Mouse (Mus musculus): ENCODE measurements around the gene Trappc2l. TPM values are rescaled to one million over a fixed set of nuclear protein-coding genes. Genes with fewer than 3 reads are reported as not detected.
A peak's percentile ranks its signal among the peaks of the same experiment; 100 is the strongest.

The Trappc2l gene
- 49.8 and 60.0 TPM in 2 replicates for polyA plus RNA-seq (2014; fragmentation: Nextera tagmentation; extraction: Ambion mirVana)

DNA sequence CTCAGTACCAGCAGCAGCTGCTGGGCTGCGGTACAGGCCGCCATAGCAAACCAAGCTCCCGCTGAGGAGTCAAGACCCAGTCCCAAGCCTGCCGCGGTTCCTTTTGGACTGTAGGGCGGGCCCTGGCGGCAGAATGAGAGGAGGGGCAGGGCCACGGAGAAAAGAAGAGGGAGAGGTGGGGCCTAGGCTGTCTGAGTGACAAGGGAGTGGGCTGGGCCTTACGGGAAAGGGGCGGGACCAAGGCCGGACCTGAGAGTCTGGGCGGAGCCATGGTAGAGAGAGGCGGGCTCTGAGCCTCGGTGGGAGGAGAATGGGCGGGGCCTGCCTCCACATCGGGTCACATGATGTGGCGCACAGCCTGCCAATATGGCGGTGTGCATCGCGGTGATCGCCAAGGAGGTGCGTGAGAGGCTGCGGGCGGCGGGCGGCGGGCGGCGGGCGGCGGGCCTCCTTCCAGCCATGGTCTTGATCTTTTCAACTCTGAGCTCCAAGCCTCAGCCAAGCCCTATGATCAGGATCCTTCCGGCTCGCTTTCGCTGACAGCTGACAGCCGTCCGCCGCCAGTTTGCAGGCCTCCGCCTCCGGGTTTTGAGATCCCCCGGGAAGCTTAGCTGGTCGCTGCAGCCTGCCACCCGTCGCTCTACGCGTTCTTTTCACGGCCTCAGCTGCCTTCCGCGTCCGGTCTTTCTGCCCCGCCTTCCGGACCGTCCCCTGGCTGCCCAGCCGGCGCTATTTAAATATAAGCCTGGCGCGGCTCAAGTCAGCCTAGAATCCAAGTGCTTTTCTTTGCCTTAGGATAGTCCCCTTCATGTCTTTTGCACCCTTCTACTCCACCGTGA is at the start of gene Trappc2l, which contains the start of gene Galns:
TSS of gene Trappc2l (plus strand) at position 346 of the 839 bp plus-strand sequence.
TSS of gene Galns (minus strand) at position 169 of the 839 bp plus-strand sequence.
- H3K4me2 ChIP-seq, result peak within 1 kb of the TSS; percentile 81
- H3K36me3 ChIP-seq (ENCODE audit: control insufficient read depth, insufficient read depth, low read length), result peaks cover 2% of the 10 kb centered on the region; the same call in 1 of the 2 replicates
- H3K4me1 ChIP-seq (ENCODE audit: control insufficient read depth, insufficient read depth, low read length), result peaks cover 9% of the 10 kb centered on the region
- H3K9ac ChIP-seq (ENCODE audit: low read depth, low read length), result peak within 1 kb of the TSS; percentile 81
- peak within 1 kb of the TSS; percentile 75 for H3K4me3 ChIP-seq (ENCODE audit: low read depth, low read length)
- ATAC-seq (replicated peaks; ENCODE audit: insufficient number of reproducible peaks, low FRiP score, low TSS enrichment), result peak; percentile 97
- peak within 1 kb of the TSS; percentile 82 for H3K27ac ChIP-seq (ENCODE audit: low read depth, low read length)
- H3K9me3 ChIP-seq (replicated peaks; ENCODE audit: control insufficient read depth, low read length), result no peaks in the 10 kb centered on the region
- H3K27me3 ChIP-seq (ENCODE audit: control insufficient read depth, insufficient read depth, low read length), result no peaks in the 10 kb centered on the region
- WGBS (ENCODE audit: insufficient replicate concordance), result under 1% methylated on average over 56 of the region's 57 CpGs

DNA sequence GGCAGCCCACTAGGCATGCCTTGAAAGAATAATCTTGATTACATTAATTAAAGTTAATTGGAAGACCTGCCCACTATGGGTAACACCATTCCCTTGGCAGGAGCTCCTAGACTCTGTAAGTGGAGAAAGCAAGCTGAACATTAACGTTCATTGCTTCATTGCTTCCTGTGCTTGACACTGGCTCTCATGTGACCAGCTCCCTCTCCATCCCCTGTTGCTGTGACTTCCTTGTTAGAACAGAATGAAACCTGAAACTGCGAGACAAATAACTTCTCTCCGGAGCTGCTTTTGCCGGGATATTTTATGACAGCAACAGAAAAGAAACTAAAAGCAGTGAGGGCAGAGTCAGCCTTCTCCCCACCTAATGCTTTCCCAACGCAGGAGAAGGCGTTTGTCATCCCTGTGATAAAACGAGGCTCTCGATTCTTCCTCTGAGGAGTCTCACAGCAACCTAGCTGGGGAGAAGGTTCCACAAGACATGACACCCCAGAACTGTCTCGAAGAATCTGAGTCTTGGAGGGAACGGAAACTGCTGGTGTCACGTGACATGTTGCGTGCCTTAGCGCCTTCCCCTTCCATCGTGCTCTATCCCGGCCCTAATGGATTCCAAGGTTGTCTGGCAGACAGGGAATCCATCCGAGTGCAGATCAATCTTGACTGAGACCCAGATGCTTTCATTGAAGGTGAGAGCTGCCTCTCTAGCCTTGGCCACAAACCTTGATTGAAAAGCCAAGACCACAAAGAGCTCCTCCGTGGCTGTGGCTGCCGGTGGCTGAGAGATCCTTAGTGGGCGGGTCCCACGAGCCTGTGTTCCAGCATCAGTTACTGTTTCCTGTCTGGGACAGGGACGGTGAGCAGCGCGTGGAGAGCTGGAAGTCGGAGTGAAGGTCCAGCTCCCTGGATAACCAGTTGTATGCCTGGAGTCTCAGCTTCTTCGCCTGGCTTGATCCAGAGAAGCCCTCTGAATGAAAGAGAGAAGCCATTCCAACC is 46.8 kb upstream of the Trappc2l start:
- H3K9me3 ChIP-seq (replicated peaks; ENCODE audit: control insufficient read depth, low read length), result no peaks in the 10 kb centered on the region
- 79% methylated on average over 25 of the region's 25 CpGs for whole genome bisulfite sequencing (ENCODE audit: insufficient replicate concordance)
- no peak overlapping the region for H3K27ac ChIP-seq (ENCODE audit: low read depth, low read length)

DNA sequence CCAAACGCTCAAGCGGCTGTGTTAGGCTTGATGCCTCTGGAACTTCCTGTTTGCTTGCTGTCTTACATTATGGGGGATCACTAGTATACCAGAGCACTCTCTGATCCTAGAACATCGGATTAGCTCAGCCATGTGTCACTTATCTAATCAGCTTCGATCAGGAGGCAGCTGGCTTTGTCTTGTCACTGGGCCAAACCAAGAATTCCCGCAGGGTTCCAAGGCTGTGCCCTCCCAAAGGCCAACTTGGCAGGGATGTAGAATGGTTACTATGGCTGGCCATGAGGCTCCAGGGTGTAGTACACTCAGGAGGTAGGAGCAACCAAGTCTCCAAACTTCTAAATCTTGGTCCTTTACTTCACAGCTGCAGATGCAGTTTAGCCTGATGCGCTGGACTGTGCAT is 44.7 kb upstream of the Trappc2l start:
- peak overlapping the region; percentile 93 for H3K4me3 ChIP-seq (ENCODE audit: low read depth, low read length)
- 33% methylated on average over 6 of the region's 6 CpGs for WGBS (ENCODE audit: insufficient replicate concordance)
- H3K27ac ChIP-seq (ENCODE audit: low read depth, low read length), result peak overlapping the region; percentile 94
- H3K9me3 ChIP-seq (replicated peaks; ENCODE audit: control insufficient read depth, low read length), result no peaks in the 10 kb centered on the region
- peak overlapping the region; percentile 96 for H3K9ac ChIP-seq (ENCODE audit: low read depth, low read length)
- peak overlapping the region; percentile 88 for H3K4me2 ChIP-seq
- peaks cover 24% of the 10 kb centered on the region for H3K4me1 ChIP-seq (ENCODE audit: control insufficient read depth, insufficient read depth, low read length)
- ATAC-seq (replicated peaks; ENCODE audit: insufficient number of reproducible peaks, low FRiP score, low TSS enrichment), result no peak
- H3K27me3 ChIP-seq (ENCODE audit: control insufficient read depth, insufficient read depth, low read length), result no peaks in the 10 kb centered on the region
- H3K36me3 ChIP-seq (ENCODE audit: control insufficient read depth, insufficient read depth, low read length), result peaks cover 19% of the 10 kb centered on the region

More for the DNA sequence above, 46.8 kb upstream of the Trappc2l start:
- Histone ChIP-seq H3K36me3 (ENCODE audit: control insufficient read depth, insufficient read depth, low read length) (no peaks in the 10 kb centered on the region), H3K27me3 (ENCODE audit: control insufficient read depth, insufficient read depth, low read length) (no peaks in the 10 kb centered on the region), H3K4me3 (ENCODE audit: low read depth, low read length) (no peak overlapping the region), H3K9ac (ENCODE audit: low read depth, low read length) (no peak overlapping the region), H3K4me1 (ENCODE audit: control insufficient read depth, insufficient read depth, low read length) (peaks cover 23% of the 10 kb centered on the region), H3K4me2 (no peak overlapping the region)
- ATAC-seq (replicated peaks; ENCODE audit: insufficient number of reproducible peaks, low FRiP score, low TSS enrichment), result no peak

DNA sequence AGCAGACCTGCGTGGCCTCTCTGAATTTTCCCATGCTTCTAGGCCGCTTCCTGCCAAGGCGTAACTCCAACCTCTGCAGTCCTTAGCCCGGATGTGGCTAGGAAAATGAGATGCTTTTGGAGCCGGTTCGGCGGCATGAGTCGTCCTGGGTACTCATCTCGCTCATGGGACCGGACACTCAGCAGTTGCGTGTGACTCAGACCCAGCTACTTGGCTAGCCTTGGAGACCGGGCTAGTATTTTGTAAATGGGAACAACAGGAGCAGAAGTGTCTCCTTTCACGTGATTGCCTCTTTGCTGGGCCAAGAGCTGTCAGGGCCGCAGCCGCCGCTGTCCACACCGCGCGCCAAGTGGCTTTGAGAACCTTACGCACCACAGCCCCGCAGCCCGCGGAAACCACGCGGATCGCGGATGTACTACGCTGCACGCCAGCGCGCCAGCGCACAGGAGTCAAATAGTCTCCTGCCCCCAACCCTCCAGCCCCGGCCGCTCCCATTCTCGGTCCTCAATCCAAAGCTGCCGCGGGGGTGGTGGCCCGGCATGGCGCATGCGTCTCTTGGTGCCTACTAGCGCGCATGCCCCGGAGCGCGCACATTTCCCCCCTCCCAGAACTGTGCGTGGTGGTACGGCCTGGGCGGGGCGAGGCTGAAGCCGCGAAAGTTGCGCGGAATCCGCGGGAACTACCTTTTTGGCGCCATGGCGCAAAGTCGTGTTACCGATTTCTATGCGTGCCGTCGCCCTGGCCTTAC is 43.9 kb upstream of the Trappc2l start, which contains the start of gene Cdt1:
TSS of gene Cdt1 (plus strand) at position 655 of the 748 bp plus-strand sequence.
- under 1% methylated on average over 62 of the region's 62 CpGs for WGBS (ENCODE audit: insufficient replicate concordance)
- H3K4me3 ChIP-seq (ENCODE audit: low read depth, low read length), result peak within 1 kb of the TSS; percentile 93
- no peaks in the 10 kb centered on the region for H3K27me3 ChIP-seq (ENCODE audit: control insufficient read depth, insufficient read depth, low read length)
- peaks cover 24% of the 10 kb centered on the region for H3K4me1 ChIP-seq (ENCODE audit: control insufficient read depth, insufficient read depth, low read length)
- H3K9ac ChIP-seq (ENCODE audit: low read depth, low read length), result peak within 1 kb of the TSS; percentile 96
- H3K9me3 ChIP-seq (replicated peaks; ENCODE audit: control insufficient read depth, low read length), result no peaks in the 10 kb centered on the region
- peaks cover 26% of the 10 kb centered on the region for H3K36me3 ChIP-seq (ENCODE audit: control insufficient read depth, insufficient read depth, low read length)
- peak within 1 kb of the TSS; percentile 94 for H3K27ac ChIP-seq (ENCODE audit: low read depth, low read length)
- H3K4me2 ChIP-seq, result peak within 1 kb of the TSS; percentile 88
- peak; percentile 94 for ATAC-seq (replicated peaks; ENCODE audit: insufficient number of reproducible peaks, low FRiP score, low TSS enrichment)

DNA sequence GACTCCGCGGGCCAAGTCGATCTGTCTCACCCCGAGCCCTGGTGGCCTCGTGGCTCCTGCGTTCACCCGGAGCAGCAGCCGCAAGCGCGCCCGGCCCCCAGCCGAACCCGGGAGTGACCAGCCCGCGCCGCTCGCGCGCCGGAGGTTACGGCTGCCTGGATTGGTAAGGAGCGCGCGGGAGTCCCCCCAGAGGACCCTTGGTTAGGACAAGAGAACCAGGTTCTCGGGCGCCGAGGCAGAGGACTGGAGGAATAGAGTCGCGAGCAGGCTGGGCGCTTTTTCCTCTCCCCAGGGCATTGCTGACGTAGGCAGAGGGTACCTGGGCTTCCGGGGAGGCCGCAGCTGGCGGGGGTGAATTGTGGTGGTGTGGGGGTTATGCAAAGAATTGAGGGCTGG is 43.3 kb upstream of the Trappc2l start:
- ATAC-seq (replicated peaks; ENCODE audit: insufficient number of reproducible peaks, low FRiP score, low TSS enrichment), result peak; percentile 4
- Histone ChIP-seq H3K9ac (ENCODE audit: low read depth, low read length) (peak overlapping the region; percentile 96), H3K9me3 (replicated peaks; ENCODE audit: control insufficient read depth, low read length) (no peaks in the 10 kb centered on the region), H3K36me3 (ENCODE audit: control insufficient read depth, insufficient read depth, low read length) (peaks cover 31% of the 10 kb centered on the region), H3K27me3 (ENCODE audit: control insufficient read depth, insufficient read depth, low read length) (no peaks in the 10 kb centered on the region), H3K4me3 (ENCODE audit: low read depth, low read length) (peak overlapping the region; percentile 93), H3K4me2 (peak overlapping the region; percentile 88), H3K27ac (ENCODE audit: low read depth, low read length) (peak overlapping the region; percentile 94), H3K4me1 (ENCODE audit: control insufficient read depth, insufficient read depth, low read length) (peaks cover 24% of the 10 kb centered on the region)
- WGBS (ENCODE audit: insufficient replicate concordance), result 0% methylated on average over 34 of the region's 34 CpGs

DNA sequence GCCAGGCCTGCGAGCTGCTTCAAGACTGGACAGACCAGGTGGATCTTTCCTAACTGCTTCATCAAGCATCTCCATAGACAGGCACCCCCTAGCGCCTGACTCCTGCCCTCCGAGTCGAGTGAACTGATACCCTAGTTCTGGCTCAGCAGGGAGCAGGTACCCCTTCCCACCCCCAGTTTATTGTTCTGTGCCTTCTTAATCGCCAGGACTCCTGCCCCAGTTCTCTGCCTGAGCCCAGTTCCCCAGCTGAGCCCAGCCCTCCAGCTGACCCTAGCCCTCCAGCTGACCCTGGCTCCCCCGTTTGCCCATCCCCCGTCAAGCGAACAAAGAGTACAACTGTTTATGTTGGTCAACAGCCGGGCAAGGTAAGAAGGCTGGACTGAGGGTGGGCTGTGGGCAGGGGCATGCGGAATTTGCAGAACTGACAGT is 42.5 kb upstream of the Trappc2l start:
- no peak for ATAC-seq (replicated peaks; ENCODE audit: insufficient number of reproducible peaks, low FRiP score, low TSS enrichment)
- Histone ChIP-seq H3K36me3 (ENCODE audit: control insufficient read depth, insufficient read depth, low read length) (peaks cover 32% of the 10 kb centered on the region), H3K4me3 (ENCODE audit: low read depth, low read length) (peak overlapping the region; percentile 93), H3K27me3 (ENCODE audit: control insufficient read depth, insufficient read depth, low read length) (no peaks in the 10 kb centered on the region), H3K9me3 (replicated peaks; ENCODE audit: control insufficient read depth, low read length) (no peaks in the 10 kb centered on the region), H3K4me2 (peak overlapping the region; percentile 88), H3K4me1 (ENCODE audit: control insufficient read depth, insufficient read depth, low read length) (peaks cover 28% of the 10 kb centered on the region), H3K27ac (ENCODE audit: low read depth, low read length) (no peak overlapping the region), H3K9ac (ENCODE audit: low read depth, low read length) (peak overlapping the region; percentile 96)
- WGBS (ENCODE audit: insufficient replicate concordance), result 26% methylated on average over 10 of the region's 10 CpGs

DNA sequence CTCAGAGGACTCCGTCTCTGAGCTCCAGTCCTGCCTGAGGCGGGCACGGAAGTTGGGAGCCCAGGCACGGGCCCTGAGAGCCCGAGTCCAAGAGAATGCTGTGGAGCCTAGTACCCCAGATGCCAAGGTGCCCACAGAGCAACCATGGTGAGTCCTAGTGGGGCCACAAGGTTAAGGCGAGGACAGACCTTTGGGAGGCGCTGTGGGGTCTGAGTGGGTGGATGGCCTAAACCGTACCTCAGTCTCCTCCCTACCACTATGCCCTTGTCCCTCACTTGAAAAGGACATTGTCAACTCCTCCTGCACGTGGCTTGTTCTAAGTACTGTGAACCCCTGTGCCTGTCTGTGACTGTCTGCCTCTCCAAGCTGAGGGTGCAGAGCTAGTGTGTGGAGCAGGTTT is 42.1 kb upstream of the Trappc2l start:
- peaks cover 30% of the 10 kb centered on the region for H3K4me1 ChIP-seq (ENCODE audit: control insufficient read depth, insufficient read depth, low read length)
- H3K27ac ChIP-seq (ENCODE audit: low read depth, low read length), result no peak overlapping the region
- H3K4me2 ChIP-seq, result peak overlapping the region; percentile 88
- 66% methylated on average over 9 of the region's 9 CpGs for WGBS (ENCODE audit: insufficient replicate concordance)
- peaks cover 34% of the 10 kb centered on the region for H3K36me3 ChIP-seq (ENCODE audit: control insufficient read depth, insufficient read depth, low read length)
- peak overlapping the region; percentile 93 for H3K4me3 ChIP-seq (ENCODE audit: low read depth, low read length)
- ATAC-seq (replicated peaks; ENCODE audit: insufficient number of reproducible peaks, low FRiP score, low TSS enrichment), result no peak
- H3K9me3 ChIP-seq (replicated peaks; ENCODE audit: control insufficient read depth, low read length), result no peaks in the 10 kb centered on the region
- H3K27me3 ChIP-seq (ENCODE audit: control insufficient read depth, insufficient read depth, low read length), result no peaks in the 10 kb centered on the region
- H3K9ac ChIP-seq (ENCODE audit: low read depth, low read length), result peak overlapping the region; percentile 96
